Mouse (Mus musculus) hindbrain, embryonic 11.5 days (tissue): ENCODE measurements around the gene Rplp2. TPM values are rescaled to one million over a fixed set of nuclear protein-coding genes. Genes with fewer than 3 reads are reported as not detected.
"Not testable (repeated sequence)": the region's sequence is repeated elsewhere in the genome, so short reads cannot be mapped to it uniquely, and the experiment has no call there.

ENCODE experiments used
- ATAC-seq: fragments of 200-750 bp; cut with Nextera tagmentation; 2 replicates; pipeline ENCODE4 v1.8.0; 2017; ENCODE audit warnings: mild to moderate bottlenecking, moderate TSS enrichment, moderate library complexity; ENCODE audit not compliant: low FRiP score
- DNase-seq: peaks from one replicate; pipeline ENCODE4 v3.0.0-alpha.2; 2015; ENCODE audit warnings: low spot score
- H3K27ac ChIP-seq: fragments of 300-500 bp; sonication (generic); 2 replicates; pipeline ENCODE4 v1.5.1; 2014; ENCODE audit warnings: mild to moderate bottlenecking, low read depth, low read length
- H3K27me3 ChIP-seq: fragments of 300-500 bp; sonication (generic); 2 replicates; pipeline ENCODE4 v1.6.1; 2014; ENCODE audit warnings: mild to moderate bottlenecking, low read length, moderate library complexity, mixed read lengths; ENCODE audit not compliant: control insufficient read depth, insufficient read depth
- H3K36me3 ChIP-seq: fragments of 300-500 bp; sonication (generic); 2 replicates; pipeline ENCODE4 v1.6.1; 2014; ENCODE audit warnings: mild to moderate bottlenecking, low read length, moderate library complexity, mixed read lengths; ENCODE audit not compliant: control insufficient read depth, insufficient read depth
- H3K4me1 ChIP-seq: fragments of 300-500 bp; sonication (generic); replicated peaks from 2 replicates; pipeline ENCODE4 v1.6.1; 2014; ENCODE audit warnings: low read length, mixed read lengths; ENCODE audit not compliant: control insufficient read depth, insufficient read depth
- H3K4me2 ChIP-seq: fragments of 300-500 bp; sonication (generic); replicated peaks from 2 replicates; pipeline ENCODE4 v1.6.1; 2014; ENCODE audit warnings: mild to moderate bottlenecking, low read depth, low read length
- H3K4me3 ChIP-seq: fragments of 300-500 bp; sonication (generic); 2 replicates; pipeline ENCODE4 v1.5.1; 2014; ENCODE audit warnings: low read depth, low read length
- H3K9ac ChIP-seq: fragments of 300-500 bp; sonication (generic); 2 replicates; pipeline ENCODE4 v1.6.1; 2014; ENCODE audit warnings: low read depth, low read length
- H3K9me3 ChIP-seq: fragments of 300-500 bp; sonication (generic); 2 replicates; pipeline ENCODE4 v1.6.1; 2016; ENCODE audit warnings: low read length; ENCODE audit not compliant: control insufficient read depth
- WGBS: fragments of 180-500 bp; shearing (Covaris S2); extraction: QIAGEN DNeasy Blood & Tissue Kit; methylation state at CpG from one replicate; pipeline ENCODE4 v1.1.7; 2014; 5-methylcytosine and 5-hydroxymethylcytosine counted together
- polyA plus RNA-seq: library from polyadenylated mRNA; unstranded; fragments of >200 nt; fragmentation: Nextera tagmentation; extraction: Ambion mirVana; gene quantifications from 2 replicates; pipeline ENCODE4 v1.2.1, GENCODE M21; 2014

Gene Rplp2
- polyA plus RNA-seq, 1 experiment from 2014 or later: 939 TPM

GRCm38 (mm10) chr7:141439140-141439679 is 8.0 kb upstream of the Rplp2 start:
- 96% methylated on average over 10 of the region's 10 CpGs for WGBS
- Histone ChIP-seq H3K27me3 (no peaks in the 10 kb centered on the region), H3K27ac (no peak overlapping the region), H3K36me3 (no peaks in the 10 kb centered on the region), H3K4me2 (no peak overlapping the region), H3K4me1 (peaks cover 20% of the 10 kb centered on the region), H3K9me3 (no peaks in the 10 kb centered on the region), H3K4me3 (no peak overlapping the region), H3K9ac (no peak overlapping the region)
- DNase-seq (no peak), ATAC-seq (no peak)

- WGBS: 93% methylated on average over 11 of the region's 11 CpGs
These were observed 7.4 kb upstream of the Rplp2 start for GRCm38 (mm10) chr7:141439811-141440210.

GRCm38 (mm10) chr7:141440613-141441012 is 6.6 kb upstream of the Rplp2 start:
- Histone ChIP-seq H3K36me3 (no peaks in the 10 kb centered on the region), H3K4me2 (no peak overlapping the region), H3K27me3 (no peaks in the 10 kb centered on the region), H3K9me3 (no peaks in the 10 kb centered on the region), H3K9ac (no peak overlapping the region), H3K4me3 (no peak overlapping the region), H3K27ac (no peak overlapping the region), H3K4me1 (peaks cover 12% of the 10 kb centered on the region)
- ATAC-seq (no peak), DNase-seq (peak; percentile 63)
- 36% methylated on average over 6 of the region's 6 CpGs for WGBS

More at GRCm38 (mm10) chr7:141439811-141440210, 7.4 kb upstream of the Rplp2 start:
- Histone ChIP-seq H3K9me3 (no peaks in the 10 kb centered on the region), H3K27me3 (no peaks in the 10 kb centered on the region), H3K9ac (no peak overlapping the region), H3K4me2 (no peak overlapping the region), H3K27ac (no peak overlapping the region), H3K4me3 (no peak overlapping the region), H3K36me3 (no peaks in the 10 kb centered on the region), H3K4me1 (peaks cover 15% of the 10 kb centered on the region)
- DNase-seq (no peak), ATAC-seq (no peak)

- 91% methylated on average over 9 of the region's 9 CpGs for WGBS
- no peak overlapping the region for H3K4me2 ChIP-seq
- no peak overlapping the region for H3K9ac ChIP-seq
- no peak for ATAC-seq
- H3K4me1 ChIP-seq: peaks cover 9% of the 10 kb centered on the region
- no peak for DNase-seq
- no peaks in the 10 kb centered on the region for H3K36me3 ChIP-seq
- no peak overlapping the region for H3K4me3 ChIP-seq
- H3K9me3 ChIP-seq: no peaks in the 10 kb centered on the region
- no peaks in the 10 kb centered on the region for H3K27me3 ChIP-seq
- H3K27ac ChIP-seq: no peak overlapping the region
These were observed 5.7 kb upstream of the Rplp2 start for GRCm38 (mm10) chr7:141441460-141441859.

GRCm38 (mm10) chr7:141442199-141442598 is 5.0 kb upstream of the Rplp2 start:
- ATAC-seq: no peak
- Histone ChIP-seq H3K27me3 (no peaks in the 10 kb centered on the region), H3K4me2 (peak overlapping the region; percentile 68; the same call in 1 of the 2 replicates), H3K4me1 (peaks cover 8% of the 10 kb centered on the region), H3K9me3 (no peaks in the 10 kb centered on the region), H3K9ac (peak overlapping the region; percentile 70; the same call in 1 of the 2 replicates), H3K27ac (no peak overlapping the region), H3K4me3 (no peak overlapping the region; the same call in 1 of the 2 replicates), H3K36me3 (no peaks in the 10 kb centered on the region)
- WGBS: 98% methylated on average over 13 of the region's 13 CpGs
- no peak for DNase-seq

- Histone ChIP-seq H3K9ac (peak overlapping the region; percentile 70), H3K4me2 (peak overlapping the region; percentile 68), H3K9me3 (no peaks in the 10 kb centered on the region), H3K4me1 (peaks cover 8% of the 10 kb centered on the region), H3K27me3 (no peaks in the 10 kb centered on the region), H3K4me3 (peak overlapping the region; percentile 37), H3K36me3 (no peaks in the 10 kb centered on the region), H3K27ac (0 out of 2 replicates have a peak overlapping the region, but pooled peaks have one; percentile 9)
- DNase-seq (peak; percentile 58), ATAC-seq (0 out of 2 replicates have a peak, but pooled peaks have one; percentile 2)
- WGBS: 32% methylated on average over 12 of the region's 12 CpGs
These were observed 3.9 kb upstream of the Rplp2 start for GRCm38 (mm10) chr7:141443081-141443821.

GRCm38 (mm10) chr7:141443828-141444237 is 3.3 kb upstream of the Rplp2 start, which contains the start of gene Pidd1:
Pidd1 (minus strand) TSS chr7:141444025.
- Histone ChIP-seq H3K9me3 (no peaks in the 10 kb centered on the region), H3K9ac (peak within 1 kb of the TSS; percentile 70), H3K4me1 (peaks cover 11% of the 10 kb centered on the region), H3K27ac (0 out of 2 replicates have a peak within 1 kb of the TSS, but pooled peaks have one; percentile 9), H3K27me3 (no peaks in the 10 kb centered on the region), H3K4me3 (peak within 1 kb of the TSS; percentile 37), H3K36me3 (no peaks in the 10 kb centered on the region), H3K4me2 (peak within 1 kb of the TSS; percentile 68)
- DNase-seq (peak; percentile 81), ATAC-seq (peak; percentile 28; the same call in 1 of the 2 replicates)
- under 1% methylated on average over 25 of the region's 25 CpGs for WGBS

GRCm38 (mm10) chr7:141446374-141446773 is 796 bp upstream of the Rplp2 start:
- H3K36me3 ChIP-seq, H3K9me3 ChIP-seq, ATAC-seq, DNase-seq, H3K4me2 ChIP-seq, H3K27me3 ChIP-seq, H3K9ac ChIP-seq, H3K4me3 ChIP-seq, H3K27ac ChIP-seq: not testable (repeated sequence)
- H3K4me1 ChIP-seq: peaks cover 11% of the 10 kb centered on the region
- WGBS: 86% methylated on average over 3 of the region's 3 CpGs
